8 mouse cellular contexts compared by ENCODE assay signal in the genomic region with DNA sequence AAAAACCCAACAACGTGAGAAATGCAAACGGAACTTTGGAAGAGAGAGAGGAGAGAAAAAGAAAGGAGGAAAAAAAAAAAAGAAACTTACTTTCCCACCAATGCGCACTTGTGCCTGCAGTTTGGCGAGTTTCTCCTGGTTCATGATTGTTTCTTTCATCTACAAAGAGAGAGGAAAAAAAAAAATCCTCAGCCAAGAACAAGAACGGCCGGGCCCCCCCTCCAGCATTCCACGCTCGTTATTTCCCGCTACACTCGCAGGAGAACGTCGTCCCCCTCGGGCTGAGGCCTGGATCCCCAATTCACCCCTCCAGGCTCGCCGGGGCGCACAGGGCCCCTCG. TPM values are rescaled to one million over a fixed set of nuclear protein-coding genes. Genes with fewer than 3 reads are reported as not detected.
DNase-seq lines count a peak whose midpoint lies in the region; ATAC-seq and TF ChIP-seq lines count a peak whose summit lies in the region.

No protein-coding gene starts in this region.

- peak overlapping the region; percentile 90 for H3K27ac ChIP-seq in heart, embryonic 12.5 days (ENCODE audit: poor library complexity, severe bottlenecking)
- H3K27ac ChIP-seq in CH12.LX (ENCODE audit: insufficient read depth, low read depth), result peak overlapping the region; percentile 61; the same call in 1 of the 2 replicates
- peak overlapping the region; percentile 84; the same call in 1 of the 2 replicates for H3K27ac ChIP-seq in forebrain, embryonic 11.5 days (ENCODE audit: low read depth, low read length)
- H3K27ac ChIP-seq in liver, embryonic 13.5 days, result peak overlapping the region; percentile 89

- no peak for ATAC-seq in heart, embryonic 12.5 days (ENCODE audit: insufficient number of reproducible peaks, low FRiP score)
- ATAC-seq in forebrain, embryonic 11.5 days (replicated peaks; ENCODE audit: low FRiP score), result no peak
- ATAC-seq in liver, embryonic 13.5 days (ENCODE audit: low read depth), result no peak

- peak overlapping the region; percentile 78 for H3K4me2 ChIP-seq in heart, embryonic 12.5 days
- peak overlapping the region; percentile 97; the same call in 1 of the 2 replicates for H3K4me2 ChIP-seq in CH12.LX (ENCODE audit: insufficient read depth, low read depth, poor library complexity, severe bottlenecking)
- peak overlapping the region; percentile 44 for H3K4me2 ChIP-seq in forebrain, embryonic 11.5 days (ENCODE audit: low read depth, low read length, severe bottlenecking)
- peak overlapping the region; percentile 81 for H3K4me2 ChIP-seq in liver, embryonic 13.5 days

- no peaks in the 10 kb centered on the region for H3K9me3 ChIP-seq in heart, embryonic 12.5 days (replicated peaks)
- no peaks in the 10 kb centered on the region for H3K9me3 ChIP-seq in CH12.LX (replicated peaks; ENCODE audit: low read length)
- no peaks in the 10 kb centered on the region for H3K9me3 ChIP-seq in forebrain, embryonic 11.5 days (ENCODE audit: control insufficient read depth, low read length)
- no peaks in the 10 kb centered on the region for H3K9me3 ChIP-seq in liver, embryonic 13.5 days (replicated peaks)

- under 1% methylated on average over 17 of the region's 17 CpGs for WGBS in heart, embryonic 12.5 days
- WGBS in forebrain, embryonic 11.5 days, result under 1% methylated on average over 17 of the region's 17 CpGs
- WGBS in liver, embryonic 13.5 days (ENCODE audit: insufficient replicate concordance), result under 1% methylated on average over 17 of the region's 17 CpGs

- intact Hi-C loops in heart, postnatal 10 days (cut with DNase I), result loop anchor here (2.0 kb wide), 1 partner anchor 273 kb away; no protein-coding TSS in a partner anchor

- H3K9ac ChIP-seq in heart, embryonic 12.5 days, result peak overlapping the region; percentile 99
- peak overlapping the region; percentile 100 for H3K9ac ChIP-seq in CH12.LX (ENCODE audit: insufficient read depth, low read depth)
- H3K9ac ChIP-seq in forebrain, embryonic 11.5 days (ENCODE audit: low read length), result peak overlapping the region; percentile 83
- peak overlapping the region; percentile 97 for H3K9ac ChIP-seq in liver, embryonic 13.5 days

- H3K27me3 ChIP-seq in heart, embryonic 12.5 days (replicated peaks), result no peaks in the 10 kb centered on the region
- H3K27me3 ChIP-seq in CH12.LX (replicated peaks), result no peaks in the 10 kb centered on the region
- no peaks in the 10 kb centered on the region for H3K27me3 ChIP-seq in forebrain, embryonic 11.5 days (ENCODE audit: control insufficient read depth, insufficient read depth, low read length)
- no peaks in the 10 kb centered on the region for H3K27me3 ChIP-seq in liver, embryonic 13.5 days

- in situ Hi-C loops in CH12.LX (cut with MboI; ENCODE audit: low pct_ligation_motif_present, low pct_unique_long_range_greater_than_20kb, low sequenced_read_pairs), result no loop called here

- peaks cover 31% of the 10 kb centered on the region for H3K36me3 ChIP-seq in heart, embryonic 12.5 days
- H3K36me3 ChIP-seq in CH12.LX (replicated peaks in 1 of 2; ENCODE audit: control insufficient read depth in 1 of 2, insufficient read depth in 1 of 2, low read length in 1 of 2), result peaks cover 25 to 41% of the 10 kb centered on the region in 2 experiments
- peaks cover 9% of the 10 kb centered on the region; the same call in 1 of the 2 replicates for H3K36me3 ChIP-seq in forebrain, embryonic 11.5 days (ENCODE audit: control insufficient read depth, insufficient read depth, low read length)
- peaks cover 39% of the 10 kb centered on the region for H3K36me3 ChIP-seq in liver, embryonic 13.5 days

- no peak for TF ChIP-seq EP300 in CH12.LX (IDR thresholded peaks at IDR 0.05; ENCODE audit: low read length)

- TF ChIP-seq POLR2A in CH12.LX (IDR thresholded peaks at IDR 0.05; ENCODE audit: low read depth, low read length), result no peak

- dilution Hi-C loops in CH12.LX (cut with MboI; ENCODE audit: extremely low pct_ligation_motif_present, extremely low pct_unique_long_range_greater_than_20kb, low sequenced_read_pairs), result no loop called here

- H3K79me2 ChIP-seq in CH12.LX (replicated peaks; ENCODE audit: control insufficient read depth, extremely low read depth, insufficient read depth, poor library complexity, severe bottlenecking), result peaks cover 55% of the 10 kb centered on the region

- H3K4me3 ChIP-seq in heart, embryonic 12.5 days, result peak overlapping the region; percentile 100
- H3K4me3 ChIP-seq in CH12.LX (replicated peaks in 1 of 3; ENCODE audit: low read depth in 2 of 3, low read length in 2 of 3, poor library complexity in 1 of 3), result peak overlapping the region; percentile 74 to 99 (median 94)
- H3K4me3 ChIP-seq in forebrain, embryonic 11.5 days (ENCODE audit: low read depth, low read length), result peak overlapping the region; percentile 99
- peak overlapping the region; percentile 98 for H3K4me3 ChIP-seq in liver, embryonic 13.5 days (replicated peaks)

- no peak for TF ChIP-seq CTCF in CH12.LX (conservative IDR thresholded peaks at IDR 0.05 in 1 of 2, IDR thresholded peaks at IDR 0.05 in 1 of 2; ENCODE audit: low read depth in 2 of 2, low read length in 2 of 2)

- H3K4me1 ChIP-seq in heart, embryonic 12.5 days (replicated peaks), result peaks cover 12% of the 10 kb centered on the region
- H3K4me1 ChIP-seq in CH12.LX (ENCODE audit: control insufficient read depth in 1 of 2, insufficient read depth in 2 of 2), result peaks cover 4 to 28% of the 10 kb centered on the region in 2 experiments; a peak in 3 of 4 replicates
- peaks cover 10% of the 10 kb centered on the region; the same call in 1 of the 2 replicates for H3K4me1 ChIP-seq in forebrain, embryonic 11.5 days (replicated peaks; ENCODE audit: control insufficient read depth, insufficient read depth, low read length)
- H3K4me1 ChIP-seq in liver, embryonic 13.5 days (replicated peaks), result peaks cover 34% of the 10 kb centered on the region

- DNase-seq in heart, postnatal 10 days, result no peak
- DNase-seq in CH12.LX (ENCODE audit: extremely low read depth), result no peak
- DNase-seq in forebrain, embryonic 11.5 days (ENCODE audit: low spot score), result no peak
- DNase-seq in liver, embryonic 13.5 days, result no peak
- DNase-seq in right cerebral cortex, postnatal 25 days, result no peak
- DNase-seq in right cerebral cortex, adult 2 months (ENCODE audit: low spot score in 2 of 2), result no peak
- DNase-seq in urinary bladder, postnatal 10 days (ENCODE audit: low spot score), result no peak

- TF ChIP-seq RAD21 in CH12.LX (IDR thresholded peaks at IDR 0.05; ENCODE audit: low read depth, low read length), result no peak

TF ChIP-seq in CH12.LX, 34 proteins besides CTCF, POLR2A, EP300 and RAD21 (continues in another document):
- TF ChIP-seq PAX5 (IDR thresholded peaks at IDR 0.05; ENCODE audit: low read length), result no peak
- no peak for TF ChIP-seq ZKSCAN1 (IDR thresholded peaks at IDR 0.05; ENCODE audit: borderline replicate concordance, low read depth, low read length)
- TF ChIP-seq E2F4 (IDR thresholded peaks at IDR 0.05; ENCODE audit: insufficient replicate concordance, low read depth, low read length), result no peak
- no peak for TF ChIP-seq CHD2 (IDR thresholded peaks at IDR 0.05; ENCODE audit: low read length)
- no peak for TF ChIP-seq TCF12 (IDR thresholded peaks at IDR 0.05; ENCODE audit: low read depth, low read length)
- no peak for TF ChIP-seq GABPA (IDR thresholded peaks at IDR 0.05; ENCODE audit: insufficient replicate concordance, low read depth, low read length)
- no peak for TF ChIP-seq CHD1 (IDR thresholded peaks at IDR 0.05; ENCODE audit: low read depth, low read length)

RNA-seq across cellular contexts. Expression of a gene that starts 0.7 kb away (rescaled TPM):
- 474 and 476 TPM in 2 replicates for polyA plus RNA-seq in heart, embryonic 12.5 days (2016; fragmentation: Nextera tagmentation; extraction: Ambion mirVana)
- 100 to 1,000 TPM; 260 to 270 TPM for total RNA-seq in heart, postnatal 10 days (2021)
- total RNA-seq in CH12.LX (2012; rRNA removed) (1,038 and 1,073 TPM in 2 replicates), CH12.LX (2014; rRNA removed) (1,568 and 1,693 TPM in 2 replicates)
- polyA plus RNA-seq in CH12.LX (2012; ENCODE audit: insufficient read length, low read depth), result 1,281 and 1,367 TPM in 2 replicates
- 697 and 773 TPM in 2 replicates for polyA plus RNA-seq in forebrain, embryonic 11.5 days (2014; fragmentation: Nextera tagmentation; extraction: Ambion mirVana)
- 521 and 607 TPM in 2 replicates for polyA plus RNA-seq in liver, embryonic 13.5 days (2015; fragmentation: Nextera tagmentation; extraction: Ambion mirVana)

RNA-seq across cellular contexts. Expression of a gene that starts 36.4 kb away (rescaled TPM):
- polyA plus RNA-seq in heart, embryonic 12.5 days (2016; fragmentation: Nextera tagmentation; extraction: Ambion mirVana), result not detected in 2 replicates
- not detected for total RNA-seq in heart, postnatal 10 days (2021)
- total RNA-seq in CH12.LX (2012; rRNA removed), result not detected in 2 replicates
- total RNA-seq in CH12.LX (2014; rRNA removed), result not detected in 2 replicates
- polyA plus RNA-seq in CH12.LX (2012; ENCODE audit: insufficient read length, low read depth), result not detected in 2 replicates
- polyA plus RNA-seq in forebrain, embryonic 11.5 days (2014; fragmentation: Nextera tagmentation; extraction: Ambion mirVana), result not detected in 2 replicates
- not detected in 2 replicates for polyA plus RNA-seq in liver, embryonic 13.5 days (2015; fragmentation: Nextera tagmentation; extraction: Ambion mirVana)

RNA-seq across cellular contexts. Expression of a gene that starts 37.9 kb away (rescaled TPM):
- 0.03 and 0.06 TPM in 2 replicates for polyA plus RNA-seq in heart, embryonic 12.5 days (2016; fragmentation: Nextera tagmentation; extraction: Ambion mirVana)
- total RNA-seq in heart, postnatal 10 days (2021), result under 1 TPM; 0.17 to 0.25 TPM
- total RNA-seq in CH12.LX (2012; rRNA removed) (not detected in 2 replicates), CH12.LX (2014; rRNA removed) (not detected in 2 replicates)
- polyA plus RNA-seq in CH12.LX (2012; ENCODE audit: insufficient read length, low read depth), result not detected in 2 replicates
- 4.4 and 4.8 TPM in 2 replicates for polyA plus RNA-seq in forebrain, embryonic 11.5 days (2014; fragmentation: Nextera tagmentation; extraction: Ambion mirVana)
- polyA plus RNA-seq in liver, embryonic 13.5 days (2015; fragmentation: Nextera tagmentation; extraction: Ambion mirVana), result not detected in 2 replicates

RNA-seq across cellular contexts. Expression of a gene that starts 53.2 kb away (rescaled TPM):
- polyA plus RNA-seq in heart, embryonic 12.5 days (2016; fragmentation: Nextera tagmentation; extraction: Ambion mirVana), result 16.1 and 18.5 TPM in 2 replicates
- 10 to 100 TPM; 23.5 to 23.7 TPM for total RNA-seq in heart, postnatal 10 days (2021)
- total RNA-seq in CH12.LX (2012; rRNA removed) (10.1 and 11.1 TPM in 2 replicates), CH12.LX (2014; rRNA removed) (12.9 and 15.3 TPM in 2 replicates)
- 12.4 and 14.8 TPM in 2 replicates for polyA plus RNA-seq in CH12.LX (2012; ENCODE audit: insufficient read length, low read depth)
- polyA plus RNA-seq in forebrain, embryonic 11.5 days (2014; fragmentation: Nextera tagmentation; extraction: Ambion mirVana), result 30.2 and 33.3 TPM in 2 replicates
- 7.6 and 9.3 TPM in 2 replicates for polyA plus RNA-seq in liver, embryonic 13.5 days (2015; fragmentation: Nextera tagmentation; extraction: Ambion mirVana)

RNA-seq across cellular contexts. Expression of a gene that starts 53.3 kb away (rescaled TPM):
- 19.2 and 19.7 TPM in 2 replicates for polyA plus RNA-seq in heart, embryonic 12.5 days (2016; fragmentation: Nextera tagmentation; extraction: Ambion mirVana)
- 1 to 10 TPM; 7.7 to 8.3 TPM for total RNA-seq in heart, postnatal 10 days (2021)
- total RNA-seq in CH12.LX (2012; rRNA removed) (36.8 and 44.3 TPM in 2 replicates), CH12.LX (2014; rRNA removed) (51.7 and 52.2 TPM in 2 replicates)
- 49.4 and 51.7 TPM in 2 replicates for polyA plus RNA-seq in CH12.LX (2012; ENCODE audit: insufficient read length, low read depth)
- polyA plus RNA-seq in forebrain, embryonic 11.5 days (2014; fragmentation: Nextera tagmentation; extraction: Ambion mirVana), result 43.0 and 46.5 TPM in 2 replicates
- 17.8 and 22.0 TPM in 2 replicates for polyA plus RNA-seq in liver, embryonic 13.5 days (2015; fragmentation: Nextera tagmentation; extraction: Ambion mirVana)

Comparison
In these comparisons a context has a peak if more than half of its experiments do, and no peak if none do; other contexts are left out.
1. H3K4me2 ChIP-seq: peak in every context shown above with its lines; median percentile 97 in CH12.LX; 81 in liver, embryonic 13.5 days; 78 in heart, embryonic 12.5 days; 44 in forebrain, embryonic 11.5 days.